Mouse (Mus musculus): Measurements from ENCODE around the gene BC051665. TPM values are rescaled to one million over a fixed set of nuclear protein-coding genes. Genes with fewer than 3 reads are reported as not detected.

BC051665 gene
- total and polyA plus RNA-seq, 2 experiments from 2014 or later: not detected

DNA sequence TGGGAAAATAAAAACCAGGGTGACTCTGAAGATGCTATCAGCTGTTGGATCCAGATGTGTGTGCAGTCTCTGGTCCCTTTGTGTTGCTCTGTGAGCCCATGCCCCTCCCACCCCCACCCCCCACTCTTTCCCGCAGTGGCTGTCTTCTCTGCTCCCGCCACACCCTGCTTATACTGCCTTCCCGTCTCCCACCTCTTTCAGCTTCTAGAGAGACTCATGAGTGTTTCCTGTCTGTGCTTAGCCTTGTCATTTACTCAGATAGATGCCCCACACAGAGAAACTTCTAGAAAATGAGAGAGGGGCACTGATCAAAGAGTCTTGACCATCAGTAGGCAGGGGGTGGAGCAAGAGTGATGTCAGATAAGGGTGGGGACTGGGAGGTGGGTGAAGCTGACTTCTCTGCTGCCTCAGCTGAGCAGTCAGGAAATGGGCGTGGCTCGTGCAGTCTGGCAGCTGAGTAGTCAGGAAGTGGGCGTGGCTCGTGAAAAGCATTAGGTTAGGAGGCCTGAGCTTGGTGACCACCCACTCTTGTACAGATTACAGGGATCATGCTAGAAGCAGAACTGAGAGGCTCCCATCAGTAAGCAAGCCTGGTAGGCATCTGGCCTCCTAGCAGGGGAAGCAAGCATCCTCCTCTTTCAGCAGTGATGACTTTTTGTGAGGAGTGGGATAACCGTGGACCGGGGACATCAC is 48.4 kb downstream of the BC051665 start:
- TF ChIP-seq CTCF (IDR thresholded peaks at IDR 0.05; ENCODE audit: low read depth): no peak
- H3K36me3 ChIP-seq (ENCODE audit: insufficient read depth, low read length): peaks cover 32% of the 10 kb centered on the region
- peak; percentile 41 for ATAC-seq
- DNase-seq (ENCODE audit: low spot score): peak; percentile 57
- H3K9me3 ChIP-seq (ENCODE audit: low read length): no peaks in the 10 kb centered on the region
- H3K27me3 ChIP-seq (ENCODE audit: insufficient read depth, low read length): no peaks in the 10 kb centered on the region
- peak overlapping the region; percentile 20; the same call in 1 of the 2 replicates for H3K27ac ChIP-seq
- 26% methylated on average over 9 of the region's 9 CpGs for WGBS
- no peak overlapping the region for H3K4me3 ChIP-seq (ENCODE audit: low read length)
- H3K4me2 ChIP-seq (ENCODE audit: low read depth, low read length): peak overlapping the region; percentile 27
- H3K4me1 ChIP-seq (ENCODE audit: insufficient read depth, low read length): peaks cover 3% of the 10 kb centered on the region; the same call in 1 of the 2 replicates
- H3K9ac ChIP-seq (replicated peaks; ENCODE audit: low read length): no peak overlapping the region

DNA sequence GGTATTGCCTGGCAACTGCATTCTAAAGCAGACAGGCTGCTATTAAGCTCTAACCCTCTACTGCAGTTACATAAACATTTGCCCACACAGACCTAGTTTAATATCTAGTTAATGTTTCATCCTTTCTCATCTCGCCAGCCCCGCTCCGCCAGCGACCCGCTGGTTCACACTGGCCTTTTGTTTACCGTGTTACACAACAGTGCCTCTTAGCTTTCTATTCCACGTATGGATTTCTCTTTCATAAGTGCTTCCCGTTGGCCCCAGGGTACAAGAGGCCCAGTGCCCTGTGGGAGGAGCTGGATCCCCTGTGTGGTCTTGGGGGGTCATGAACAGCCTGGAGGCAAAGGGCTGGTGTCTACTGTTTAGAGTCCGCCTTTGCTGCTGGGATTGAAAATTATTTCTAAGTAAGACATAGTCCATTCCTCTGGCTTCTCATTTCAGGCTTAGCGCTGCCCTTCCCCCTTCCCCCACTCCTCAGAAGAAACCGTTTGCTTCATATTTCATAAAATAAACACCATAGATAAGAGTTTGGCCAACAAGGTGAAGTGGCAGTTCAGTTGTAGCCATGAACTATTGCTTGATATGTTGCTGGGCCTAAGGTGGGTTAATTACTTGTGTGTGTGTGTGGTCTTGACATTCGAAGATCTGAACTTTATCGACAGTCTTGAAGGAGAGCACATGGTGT is 49.6 kb downstream of the BC051665 start:
- DNase-seq (ENCODE audit: low spot score) (no peak), ATAC-seq (no peak)
- Histone ChIP-seq H3K9me3 (ENCODE audit: low read length) (no peaks in the 10 kb centered on the region), H3K36me3 (ENCODE audit: insufficient read depth, low read length) (peaks cover 25% of the 10 kb centered on the region; the same call in 1 of the 2 replicates), H3K4me2 (ENCODE audit: low read depth, low read length) (no peak overlapping the region), H3K27ac (no peak overlapping the region), H3K27me3 (ENCODE audit: insufficient read depth, low read length) (no peaks in the 10 kb centered on the region), H3K9ac (replicated peaks; ENCODE audit: low read length) (no peak overlapping the region), H3K4me3 (ENCODE audit: low read length) (no peak overlapping the region), H3K4me1 (ENCODE audit: insufficient read depth, low read length) (peaks cover 3% of the 10 kb centered on the region; the same call in 1 of the 2 replicates)
- 62% methylated on average over 13 of the region's 13 CpGs for WGBS
- no peak for TF ChIP-seq CTCF (IDR thresholded peaks at IDR 0.05; ENCODE audit: low read depth)

DNA sequence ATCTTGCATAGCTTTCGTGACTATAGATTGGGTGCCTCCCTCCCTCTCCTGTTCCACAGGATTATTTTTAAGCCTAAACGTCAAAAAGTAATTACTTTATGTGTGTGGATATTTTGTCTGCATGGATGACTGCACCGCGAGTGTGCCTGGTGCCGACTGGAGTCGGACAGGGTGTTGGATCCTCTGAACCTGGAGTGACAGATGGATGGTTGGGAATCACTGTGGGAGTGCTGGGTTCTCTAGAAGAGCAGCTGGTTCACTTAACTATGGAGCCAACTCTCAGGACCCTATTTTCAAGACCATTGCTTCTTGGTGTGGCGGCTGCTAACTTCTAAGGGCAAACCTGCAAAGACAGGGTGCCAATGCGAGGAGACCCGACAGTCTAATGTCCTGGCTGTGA is 50.9 kb downstream of the BC051665 start:
- H3K4me3 ChIP-seq (ENCODE audit: low read length): no peak overlapping the region
- 61% methylated on average over 9 of the region's 9 CpGs for WGBS
- ATAC-seq (no peak), DNase-seq (ENCODE audit: low spot score) (peak; percentile 46)
- TF ChIP-seq CTCF (IDR thresholded peaks at IDR 0.05; ENCODE audit: low read depth): no peak
- H3K27ac ChIP-seq: no peak overlapping the region
- H3K9me3 ChIP-seq (ENCODE audit: low read length): no peaks in the 10 kb centered on the region
- H3K36me3 ChIP-seq (ENCODE audit: insufficient read depth, low read length): peaks cover 31% of the 10 kb centered on the region; the same call in 1 of the 2 replicates
- H3K4me2 ChIP-seq (ENCODE audit: low read depth, low read length): no peak overlapping the region
- no peak overlapping the region for H3K9ac ChIP-seq (replicated peaks; ENCODE audit: low read length)
- H3K4me1 ChIP-seq (ENCODE audit: insufficient read depth, low read length): peaks cover 3% of the 10 kb centered on the region; the same call in 1 of the 2 replicates
- H3K27me3 ChIP-seq (ENCODE audit: insufficient read depth, low read length): no peaks in the 10 kb centered on the region

Other genes starting within 250 kb of the BC051665 start
- 63.1 and 70.0 TPM in 2 replicates for gene Dapk1, start 184.4 kb downstream of the BC051665 start, total RNA-seq (2014; rRNA removed)
- gene Dapk1, start 184.4 kb downstream of the BC051665 start, polyA plus RNA-seq (2015; fragmentation: Nextera tagmentation; extraction: Ambion mirVana): 25.1 and 25.7 TPM in 2 replicates
- not detected in 2 replicates for gene Ctsll3, start 16.5 kb upstream of the BC051665 start, total RNA-seq (2014; rRNA removed)
- gene Ctsll3, start 16.5 kb upstream of the BC051665 start, polyA plus RNA-seq (2015; fragmentation: Nextera tagmentation; extraction: Ambion mirVana): not detected in 2 replicates
- gene 4930486L24Rik, start 78.1 kb upstream of the BC051665 start, total RNA-seq (2014; rRNA removed): 0.68 TPM in 1 of 2 replicates, not detected in the other
- gene 4930486L24Rik, start 78.1 kb upstream of the BC051665 start, polyA plus RNA-seq (2015; fragmentation: Nextera tagmentation; extraction: Ambion mirVana): 0.14 TPM in 1 of 2 replicates, not detected in the other
- not detected in 2 replicates for gene Gm49392, start 110.5 kb upstream of the BC051665 start, total RNA-seq (2014; rRNA removed)
- gene Gm49392, start 110.5 kb upstream of the BC051665 start, polyA plus RNA-seq (2015; fragmentation: Nextera tagmentation; extraction: Ambion mirVana): 0.33 TPM in 1 of 2 replicates, not detected in the other
- gene Ctla2b, start 111.1 kb upstream of the BC051665 start, total RNA-seq (2014; rRNA removed): 0.84 and 4.3 TPM in 2 replicates
- 0.86 and 1.3 TPM in 2 replicates for gene Ctla2b, start 111.1 kb upstream of the BC051665 start, polyA plus RNA-seq (2015; fragmentation: Nextera tagmentation; extraction: Ambion mirVana)
- gene Tpbpb, start 118.5 kb upstream of the BC051665 start, total RNA-seq (2014; rRNA removed): not detected in 2 replicates
- not detected in 2 replicates for gene Tpbpb, start 118.5 kb upstream of the BC051665 start, polyA plus RNA-seq (2015; fragmentation: Nextera tagmentation; extraction: Ambion mirVana)
- gene Gm49393, start 149.2 kb upstream of the BC051665 start, total RNA-seq (2014; rRNA removed): not detected in 2 replicates
- not detected in 2 replicates for gene Gm49393, start 149.2 kb upstream of the BC051665 start, polyA plus RNA-seq (2015; fragmentation: Nextera tagmentation; extraction: Ambion mirVana)
- gene Gm49391, start 150.2 kb upstream of the BC051665 start, total RNA-seq (2014; rRNA removed): 4.1 TPM in 1 of 2 replicates, not detected in the other
- 0.88 TPM in 2 replicates for gene Gm49391, start 150.2 kb upstream of the BC051665 start, polyA plus RNA-seq (2015; fragmentation: Nextera tagmentation; extraction: Ambion mirVana)
- gene Ctla2a, start 150.3 kb upstream of the BC051665 start, total RNA-seq (2014; rRNA removed): 4.3 and 15.3 TPM in 2 replicates
- 38.0 and 40.2 TPM in 2 replicates for gene Ctla2a, start 150.3 kb upstream of the BC051665 start, polyA plus RNA-seq (2015; fragmentation: Nextera tagmentation; extraction: Ambion mirVana)
- gene Tpbpa, start 155.6 kb upstream of the BC051665 start, total RNA-seq (2014; rRNA removed): not detected in 2 replicates
- not detected in 2 replicates for gene Tpbpa, start 155.6 kb upstream of the BC051665 start, polyA plus RNA-seq (2015; fragmentation: Nextera tagmentation; extraction: Ambion mirVana)
- not detected in 2 replicates for gene Ctsj, start 219.6 kb upstream of the BC051665 start, total RNA-seq (2014; rRNA removed)
- gene Ctsj, start 219.6 kb upstream of the BC051665 start, polyA plus RNA-seq (2015; fragmentation: Nextera tagmentation; extraction: Ambion mirVana): not detected in 2 replicates

All from hindbrain, postnatal 0 days (tissue).